Mouse (Mus musculus) stomach, embryonic 15.5 days (tissue): ENCODE measurements around the gene Nccrp1. TPM values are rescaled to one million over a fixed set of nuclear protein-coding genes. Genes with fewer than 3 reads are reported as not detected.
A peak's percentile ranks its signal among the peaks of the same experiment; 100 is the strongest.
"Not testable (repeated sequence)": the region's sequence is repeated elsewhere in the genome, so short reads cannot be mapped to it uniquely, and the experiment has no call there.

Experiments used
- ATAC-seq: fragments of 200-750 bp; cut with Nextera tagmentation; 2 replicates; pipeline ENCODE4 v1.8.0; 2017; ENCODE audit warnings: low read depth, moderate number of reproducible peaks, moderate TSS enrichment; ENCODE audit not compliant: insufficient read depth, low FRiP score
- H3K27ac ChIP-seq: fragments of 300-500 bp; sonication (generic); 2 replicates; pipeline ENCODE4 v1.5.1; 2015; ENCODE audit warnings: mild to moderate bottlenecking, inconsistent platforms
- H3K27me3 ChIP-seq: fragments of 300-500 bp; sonication (generic); replicated peaks from 2 replicates; pipeline ENCODE4 v1.6.1; 2015; ENCODE audit warnings: inconsistent platforms
- H3K36me3 ChIP-seq: fragments of 300-500 bp; sonication (generic); 2 replicates; pipeline ENCODE4 v1.6.1; 2015; ENCODE audit warnings: inconsistent platforms
- H3K4me1 ChIP-seq: fragments of 300-500 bp; sonication (generic); 2 replicates; pipeline ENCODE4 v1.6.1; 2015; ENCODE audit warnings: inconsistent platforms
- H3K4me2 ChIP-seq: fragments of 300-500 bp; sonication (generic); 2 replicates; pipeline ENCODE4 v1.6.1; 2015; ENCODE audit warnings: mild to moderate bottlenecking, inconsistent platforms
- H3K4me3 ChIP-seq: fragments of 300-500 bp; sonication (generic); replicated peaks from 2 replicates; pipeline ENCODE4 v1.5.1; 2015; ENCODE audit warnings: inconsistent platforms
- H3K9ac ChIP-seq: fragments of 300-500 bp; sonication (generic); 2 replicates; pipeline ENCODE4 v1.6.1; 2015; ENCODE audit warnings: inconsistent platforms
- H3K9me3 ChIP-seq: fragments of 300-500 bp; sonication (generic); 2 replicates; pipeline ENCODE4 v1.6.1; 2016; ENCODE audit warnings: inconsistent platforms
- WGBS: fragments of 180-500 bp; shearing (Covaris S2); methylation state at CpG from one replicate; pipeline ENCODE4 v1.1.7; 2015; 5-methylcytosine and 5-hydroxymethylcytosine counted together
- polyA plus RNA-seq: library from polyadenylated mRNA; unstranded; fragments of >200 nt; fragmentation: Nextera tagmentation; extraction: Ambion mirVana; gene quantifications from 2 replicates; pipeline ENCODE4 v1.2.1, GENCODE M21; 2015

The Nccrp1 gene
- polyA plus RNA-seq, 1 experiment from 2014 or later: 6.1 TPM

GRCm38 (mm10) chr7:28545891-28546210 is 1.2 kb downstream of the Nccrp1 start:
- Histone ChIP-seq H3K4me3 (no peak overlapping the region), H3K36me3 (no peaks in the 10 kb centered on the region), H3K9ac (no peak overlapping the region), H3K4me1 (peaks cover 17% of the 10 kb centered on the region), H3K4me2 (no peak overlapping the region), H3K27me3 (peaks cover 27% of the 10 kb centered on the region), H3K9me3 (no peaks in the 10 kb centered on the region), H3K27ac (no peak overlapping the region)
- ATAC-seq: no peak
- 52% methylated on average over 7 of the region's 7 CpGs for WGBS

GRCm38 (mm10) chr7:28545048-28545890 is 1.8 kb downstream of the Nccrp1 start:
- Histone ChIP-seq H3K27ac (no peak overlapping the region), H3K4me3 (0 out of 2 replicates have a peak overlapping the region, but pooled peaks have one; percentile 11)

DNA sequence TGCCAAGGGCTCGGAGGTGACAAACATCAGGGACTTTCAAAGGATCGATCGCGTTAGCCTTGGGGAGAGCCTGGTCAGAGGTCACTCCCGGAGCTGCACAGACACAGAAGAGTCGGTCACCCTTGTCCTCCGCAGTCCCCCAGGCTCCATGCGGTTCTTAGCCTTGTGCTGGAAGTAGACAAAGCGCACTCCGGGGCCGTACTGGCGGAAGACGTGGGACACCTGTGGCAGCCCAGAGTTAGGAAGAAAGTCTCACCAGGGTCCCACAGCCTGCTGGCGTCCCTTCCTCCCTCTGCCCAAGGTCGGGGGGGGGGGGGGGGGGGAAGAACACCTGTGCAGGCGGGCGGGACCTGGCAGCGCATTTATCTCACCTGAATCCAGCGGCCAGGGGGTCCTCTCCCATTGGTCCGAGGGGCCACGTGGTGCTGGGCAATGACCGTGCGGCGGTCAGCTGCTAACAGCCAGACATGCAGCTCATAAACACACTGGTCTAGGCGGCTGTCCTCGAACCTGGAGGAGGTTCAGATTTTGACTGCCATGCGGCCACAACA is 2.9 kb downstream of the Nccrp1 start:
- Histone ChIP-seq H3K9me3 (no peaks in the 10 kb centered on the region), H3K27ac (0 out of 2 replicates have a peak overlapping the region, but pooled peaks have one; percentile 18), H3K27me3 (peaks cover 27% of the 10 kb centered on the region), H3K4me3 (peak overlapping the region; percentile 11; the same call in 1 of the 2 replicates), H3K9ac (no peak overlapping the region), H3K4me2 (peak overlapping the region; percentile 42), H3K36me3 (no peaks in the 10 kb centered on the region), H3K4me1 (peaks cover 17% of the 10 kb centered on the region)
- ATAC-seq: peak; percentile 60
- WGBS: 5% methylated on average over 26 of the region's 27 CpGs

More at GRCm38 (mm10) chr7:28545048-28545890, 1.8 kb downstream of the Nccrp1 start:
- H3K36me3 ChIP-seq: no peaks in the 10 kb centered on the region
- H3K4me2 ChIP-seq: no peak overlapping the region
- peaks cover 27% of the 10 kb centered on the region for H3K27me3 ChIP-seq
- WGBS: 26% methylated on average over 14 of the region's 14 CpGs
- H3K4me1 ChIP-seq: peaks cover 17% of the 10 kb centered on the region
- no peak overlapping the region for H3K9ac ChIP-seq
- H3K9me3 ChIP-seq: no peaks in the 10 kb centered on the region
- ATAC-seq: peak; percentile 44; the same call in 1 of the 2 replicates

- 58% methylated on average over 4 of the region's 4 CpGs for WGBS
- Histone ChIP-seq H3K9me3 (no peaks in the 10 kb centered on the region), H3K27ac (peak within 1 kb of the TSS; percentile 3; the same call in 1 of the 2 replicates), H3K9ac (no peak within 1 kb of the TSS; the same call in 1 of the 2 replicates), H3K27me3 (peaks cover 10% of the 10 kb centered on the region; the same call in 1 of the 2 replicates), H3K4me1 (0 out of 2 replicates have a peak, but pooled peaks cover 9% of the 10 kb centered on the region), H3K4me3 (no peak within 1 kb of the TSS), H3K4me2 (no peak within 1 kb of the TSS), H3K36me3 (no peaks in the 10 kb centered on the region)
- ATAC-seq: no peak
These were observed 6.5 kb downstream of the Nccrp1 start, which contains the start of gene Sycn for GRCm38 (mm10) chr7:28540526-28540925. Gene Sycn, plus strand, starts transcription at chr7:28540885.

- not testable (repeated sequence) for H3K4me2 ChIP-seq, H3K27me3 ChIP-seq, H3K9ac ChIP-seq, H3K4me1 ChIP-seq, ATAC-seq, H3K36me3 ChIP-seq, H3K27ac ChIP-seq, H3K9me3 ChIP-seq, H3K4me3 ChIP-seq
- 85% methylated on average over 6 of the region's 6 CpGs for WGBS
These were observed 8.2 kb downstream of the Nccrp1 start for GRCm38 (mm10) chr7:28538886-28539285.

DNA sequence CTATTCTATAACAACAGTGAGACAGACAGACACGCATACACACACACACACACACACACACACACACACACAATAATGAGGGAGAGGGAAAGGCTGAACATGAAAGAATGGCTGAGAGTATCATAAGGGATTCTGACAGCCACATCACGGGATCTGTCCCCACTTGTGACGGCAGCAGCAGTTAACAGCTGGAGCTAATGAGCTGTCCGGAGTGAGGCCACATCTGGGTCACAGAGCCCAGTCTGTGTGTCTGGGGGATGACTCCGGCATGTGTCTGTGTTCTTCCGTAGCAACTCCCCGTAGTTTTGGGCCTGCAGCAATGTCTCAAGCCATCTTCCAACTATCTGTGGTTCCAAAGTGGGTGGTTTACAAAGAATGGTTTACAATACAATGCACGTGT is 15.0 kb downstream of the Nccrp1 start:
- Histone ChIP-seq H3K27me3 (no peaks in the 10 kb centered on the region), H3K27ac (no peak overlapping the region), H3K4me2 (no peak overlapping the region), H3K36me3 (no peaks in the 10 kb centered on the region), H3K4me1 (0 out of 2 replicates have a peak, but pooled peaks cover 3% of the 10 kb centered on the region), H3K9me3 (no peaks in the 10 kb centered on the region), H3K9ac (no peak overlapping the region), H3K4me3 (no peak overlapping the region)
- WGBS: 64% methylated on average over 8 of the region's 8 CpGs
- no peak for ATAC-seq

- H3K4me2 ChIP-seq: no peak overlapping the region
- peak; percentile 36; the same call in 1 of the 2 replicates for ATAC-seq
- no peaks in the 10 kb centered on the region for H3K9me3 ChIP-seq
- no peaks in the 10 kb centered on the region for H3K36me3 ChIP-seq
- no peaks in the 10 kb centered on the region for H3K27me3 ChIP-seq
- H3K27ac ChIP-seq: no peak overlapping the region
- H3K4me1 ChIP-seq: 0 out of 2 replicates have a peak, but pooled peaks cover 3% of the 10 kb centered on the region
- no peak overlapping the region for H3K4me3 ChIP-seq
- H3K9ac ChIP-seq: no peak overlapping the region
- WGBS: 6% methylated on average over 19 of the region's 19 CpGs
These were observed 18.9 kb downstream of the Nccrp1 start for GRCm38 (mm10) chr7:28527922-28528719.

DNA sequence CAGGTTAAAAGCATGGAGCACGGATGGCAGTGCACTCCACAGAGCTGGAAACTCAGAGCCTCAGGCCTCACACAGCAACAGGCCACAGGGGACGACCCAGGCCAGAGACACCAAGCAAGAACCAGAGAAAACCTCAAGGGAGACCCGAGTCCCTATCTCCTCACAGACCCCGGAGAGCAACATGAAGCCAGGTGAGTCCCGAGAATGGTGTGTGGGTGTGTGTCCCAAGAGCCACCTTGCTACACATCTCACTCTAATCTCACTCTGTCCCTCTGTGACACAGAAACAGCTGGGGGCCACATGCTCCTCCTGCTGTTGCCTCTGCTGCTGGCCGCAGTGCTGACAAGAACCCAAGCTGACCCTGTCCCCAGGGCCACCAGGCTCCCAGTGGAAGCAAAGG is 24.5 kb downstream of the Nccrp1 start, which contains the start of gene Ifnl3:
Ifnl3 (plus strand) TSS at position 301 of the 400 bp plus-strand sequence.
- not testable (repeated sequence) for H3K9ac ChIP-seq, H3K9me3 ChIP-seq, H3K36me3 ChIP-seq, H3K27me3 ChIP-seq, H3K4me2 ChIP-seq, ATAC-seq, H3K27ac ChIP-seq, H3K4me3 ChIP-seq, H3K4me1 ChIP-seq
- 60% methylated on average over 5 of the region's 6 CpGs for WGBS

DNA sequence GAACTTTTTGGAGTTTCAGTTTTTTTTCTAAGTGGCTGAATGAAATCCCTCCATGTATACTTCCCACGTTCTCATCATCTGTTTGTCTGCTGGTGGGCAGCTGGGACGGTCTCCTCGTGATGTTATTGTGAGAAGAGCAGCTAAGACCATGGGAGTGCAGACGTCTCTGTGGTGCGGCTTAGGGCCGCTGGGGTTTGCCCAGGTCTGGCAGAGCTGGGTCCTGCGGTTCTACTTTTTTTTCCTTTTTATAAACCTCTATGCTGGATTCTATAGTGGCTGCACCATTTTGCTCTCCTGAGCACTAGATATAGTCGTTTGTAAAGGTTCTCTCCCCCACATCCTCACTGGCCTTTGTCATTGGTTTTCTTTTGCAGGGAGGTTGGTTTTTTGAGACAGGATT is 35.6 kb downstream of the Nccrp1 start:
- Histone ChIP-seq H3K27ac (no peak overlapping the region), H3K9ac (no peak overlapping the region), H3K36me3 (no peaks in the 10 kb centered on the region), H3K4me2 (no peak overlapping the region), H3K4me3 (no peak overlapping the region), H3K27me3 (no peaks in the 10 kb centered on the region), H3K9me3 (no peaks in the 10 kb centered on the region), H3K4me1 (no peaks in the 10 kb centered on the region)
- ATAC-seq: no peak
- WGBS: 66% methylated on average over 8 of the region's 8 CpGs

GRCm38 (mm10) chr7:28510405-28510974 is 36.6 kb downstream of the Nccrp1 start, which contains the start of gene Ifnl2:
Gene Ifnl2, minus strand, starts transcription at chr7:28510455.
- H3K4me1 ChIP-seq, H3K27ac ChIP-seq, H3K4me3 ChIP-seq, H3K27me3 ChIP-seq, H3K4me2 ChIP-seq, ATAC-seq, H3K9me3 ChIP-seq, H3K36me3 ChIP-seq, H3K9ac ChIP-seq: not testable (repeated sequence)
- WGBS: 45% methylated on average over 8 of the region's 8 CpGs

- ATAC-seq, H3K27me3 ChIP-seq, H3K9ac ChIP-seq, H3K36me3 ChIP-seq, H3K27ac ChIP-seq, H3K4me1 ChIP-seq, H3K4me2 ChIP-seq, H3K9me3 ChIP-seq, H3K4me3 ChIP-seq: not testable (repeated sequence)
- WGBS: 67% methylated on average over 2 of the region's 2 CpGs
These were observed 37.9 kb downstream of the Nccrp1 start for GRCm38 (mm10) chr7:28509121-28509520.
